15 mouse cellular contexts compared by ENCODE assay signal in the genomic region with DNA sequence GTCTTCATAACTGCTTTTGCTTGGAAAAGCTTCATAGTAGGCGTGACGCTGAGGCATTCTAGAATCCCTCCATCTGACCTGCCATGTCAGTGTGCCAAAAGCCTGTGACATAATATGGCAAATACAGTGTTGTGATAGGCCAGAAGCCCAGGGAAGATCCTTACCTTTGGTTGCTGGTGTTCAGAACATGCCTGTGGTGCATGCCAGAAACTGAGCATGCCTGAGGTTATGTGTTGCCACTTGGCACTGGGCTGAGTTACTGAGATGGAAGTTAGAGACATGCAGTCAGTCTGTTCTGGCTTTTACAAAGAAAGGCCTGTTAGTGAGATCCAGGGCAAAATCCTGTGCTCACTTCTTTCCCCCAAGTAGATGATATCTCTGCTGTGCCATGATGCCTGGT.
"Had no signal": no experiment of that assay in that cellular context is flagged by ENCODE, and none has a peak within 500 bp of the region (broad histone marks: within the 10 kb centered on the region; RNA-seq: fewer than 3 reads in every experiment).

No protein-coding gene starts in this region.

- H3K27me3 ChIP-seq: neural tube, embryonic 15.5 days; stomach, embryonic 15.5 days had no signal

- H3K9ac ChIP-seq: neural tube, embryonic 15.5 days; stomach, embryonic 15.5 days had no signal

- H3K27ac ChIP-seq: neural tube, embryonic 15.5 days; stomach, embryonic 15.5 days; stomach, postnatal 0 days had no signal

- H3K4me1 ChIP-seq: neural tube, embryonic 15.5 days; stomach, embryonic 15.5 days had no signal

- DNase-seq: retina, postnatal 1 day; right cerebral cortex, adult 18-20 months; right cerebral cortex, postnatal 14 days; right cerebral cortex, postnatal 25 days; right cerebral cortex, postnatal 4 days; spleen, adult 18-20 months; thymus, adult 18-20 months; thymus, adult 2 months; thymus, postnatal 14 days; thymus, postnatal 25 days; thymus, postnatal 36 days; thymus, postnatal 4 days had no signal

- H3K9me3 ChIP-seq: stomach, embryonic 15.5 days had no signal

- H3K4me2 ChIP-seq: neural tube, embryonic 15.5 days; stomach, embryonic 15.5 days had no signal

- H3K36me3 ChIP-seq: neural tube, embryonic 15.5 days; stomach, embryonic 15.5 days had no signal

- H3K4me3 ChIP-seq: neural tube, embryonic 15.5 days; stomach, embryonic 15.5 days had no signal
